In the genomic region with DNA sequence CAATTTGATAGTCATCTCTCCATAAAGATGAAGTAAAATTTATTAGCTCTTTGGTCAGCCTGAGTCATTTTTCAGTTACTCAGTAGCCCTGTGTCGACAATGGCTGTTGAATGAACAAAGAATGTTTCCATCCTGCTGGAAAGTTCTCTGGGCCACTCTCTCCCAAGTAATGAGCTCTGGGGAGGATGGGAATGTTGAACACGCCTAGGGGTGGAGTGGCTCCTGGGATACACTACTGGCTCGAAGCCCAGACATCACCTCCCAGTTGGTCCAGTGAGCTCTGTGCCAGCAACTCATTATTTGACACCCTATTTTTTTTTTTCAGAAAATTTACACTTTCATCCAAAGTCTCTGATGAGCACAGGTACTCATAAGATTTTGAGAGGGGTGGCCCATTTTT, we compare ENCODE assay signal across 13 mouse cellular contexts.
DNase-seq lines count a peak whose midpoint lies in the region; ATAC-seq and TF ChIP-seq lines count a peak whose summit lies in the region.
"Had no signal": no experiment of that assay in that cellular context is flagged by ENCODE, and none has a peak within 500 bp of the region (broad histone marks: within the 10 kb centered on the region; RNA-seq: fewer than 3 reads in every experiment).

No protein-coding gene starts in this region.

- no peak for ATAC-seq in megakaryocyte progenitor cell, adult 5-6 weeks (replicated peaks; ENCODE audit: poor library complexity)
- ATAC-seq in activated CD4-positive, CD25-positive, alpha-beta regulatory T cell, adult 4 months = no peak

- no peak for TF ChIP-seq CTCF in gastrocnemius, adult 2 months (IDR thresholded peaks at IDR 0.05)

- no peak overlapping the region for H3K4me3 ChIP-seq in gastrocnemius, adult 2 months
- H3K4me3 ChIP-seq: megakaryocyte, embryonic 14.5 days; neural tube, embryonic 13.5 days had no signal

- 0 out of 2 replicates have a peak overlapping the region, but pooled peaks have one; percentile 38 for H3K27ac ChIP-seq in gastrocnemius, adult 2 months
- H3K27ac ChIP-seq: kidney, postnatal 0 days; neural tube, embryonic 13.5 days had no signal

- peak; percentile 58 for DNase-seq in gastrocnemius, adult 2 months
- DNase-seq in gastrocnemius, postnatal 10 days = no peak
- DNase-seq in adrenal gland, postnatal 36 days = peak; percentile 8 to 31
- peak; percentile 10 for DNase-seq in heart, postnatal 25 days (ENCODE audit: low spot score)
- DNase-seq in lung, postnatal 10 days = peak; percentile 28
- no peak for DNase-seq in urinary bladder, postnatal 4 days (ENCODE audit: low spot score in 2 of 2)
- DNase-seq: cerebellum, adult 9-11 months; right cerebral cortex, postnatal 14 days had no signal

- intact Hi-C loops in gastrocnemius, adult 2 months (cut with DNase I) = no loop called here
- intact Hi-C loops in heart, postnatal 25 days (cut with DNase I) = no loop called here

Comparison
In these comparisons a context has a peak if more than half of its experiments do, and no peak if none do; other contexts are left out.
1. DNase-seq: peak in gastrocnemius, adult 2 months (single experiment), adrenal gland, postnatal 36 days (2 of 2), heart, postnatal 25 days (single experiment) and lung, postnatal 10 days (single experiment); none in gastrocnemius, postnatal 10 days (single experiment) and urinary bladder, postnatal 4 days (0 of 2).